18 mouse cellular contexts compared by ENCODE assay signal in genomic region chr17:29997726-29998125, GRCm38 (mm10). TPM values are rescaled to one million over a fixed set of nuclear protein-coding genes. Genes with fewer than 3 reads are reported as not detected.
DNase-seq lines count a peak whose midpoint lies in the region; TF ChIP-seq lines count a peak whose summit lies in the region.
"Had no signal": no experiment of that assay in that cellular context is flagged by ENCODE, and none has a peak within 500 bp of the region (broad histone marks: within the 10 kb centered on the region; RNA-seq: fewer than 3 reads in every experiment).

No protein-coding gene starts in this region.

- TF ChIP-seq POLR2A in brain, embryonic 14.5 days (IDR thresholded peaks at IDR 0.05; ENCODE audit: borderline replicate concordance, extremely low read depth, insufficient read depth, insufficient read length, poor library complexity, severe bottlenecking): no peak

- intact Hi-C loops in gastrocnemius, adult 2 months (cut with DNase I): no loop called here

- TF ChIP-seq CTCF in gastrocnemius, adult 2 months (IDR thresholded peaks at IDR 0.05): no peak
- TF ChIP-seq CTCF in brain, embryonic 14.5 days (IDR thresholded peaks at IDR 0.05; ENCODE audit: borderline replicate concordance, extremely low read depth, insufficient read depth, insufficient read length): no peak

- H3K4me3 ChIP-seq in gastrocnemius, adult 2 months: peak overlapping the region; percentile 33
- H3K4me3 ChIP-seq: embryonic facial prominence, embryonic 12.5 days; forebrain, embryonic 15.5 days; heart, embryonic 10.5 days; hindbrain, embryonic 12.5 days had no signal

- peak; percentile 25 for DNase-seq in cerebellum, adult 9-11 months
- no peak for DNase-seq in cerebellum, adult 11-12 months
- DNase-seq in gastrocnemius, adult 2 months: peak; percentile 31
- DNase-seq in gastrocnemius, adult 8-10 months (ENCODE audit: low spot score in 2 of 2): no peak
- DNase-seq in brain, embryonic 14.5 days (ENCODE audit: low read depth): peak; percentile 35
- peak; percentile 54 for DNase-seq in skeletal muscle tissue, adult 2 months (ENCODE audit: low read depth, low spot score)
- DNase-seq in kidney, adult 9 months: no peak
- DNase-seq: adrenal gland, adult 8-10 months; adrenal gland, postnatal 36 days; heart, postnatal 10 days; heart, postnatal 4 days; kidney, adult 8-10 months; kidney, postnatal 10 days had no signal

- peak overlapping the region; percentile 77 for H3K27ac ChIP-seq in gastrocnemius, adult 2 months
- H3K27ac ChIP-seq: embryonic facial prominence, embryonic 12.5 days; forebrain, embryonic 15.5 days; heart, embryonic 10.5 days; hindbrain, embryonic 12.5 days had no signal

RNA-seq across cellular contexts. Expression of gene Zfand3, which starts 6.8 kb away (rescaled TPM):
- total RNA-seq in gastrocnemius, adult 2 months (2021): 100 to 1,000 TPM; 193 to 204 TPM
- total RNA-seq in gastrocnemius, adult 8-10 months (2022): 100 to 1,000 TPM; 209 to 234 (median 219) TPM
- 145 and 146 TPM in 2 replicates for polyA plus RNA-seq in brain, embryonic 14.5 days (2012; rRNA removed)

RNA-seq across cellular contexts. Expression of gene Mdga1, which starts 27.8 kb away (rescaled TPM):
- total RNA-seq in gastrocnemius, adult 2 months (2021): 10 to 100 TPM; 29.5 to 41.3 TPM
- total RNA-seq in gastrocnemius, adult 8-10 months (2022): 10 to 100 TPM; 12.1 to 28.3 (median 24.5) TPM
- polyA plus RNA-seq in brain, embryonic 14.5 days (2012; rRNA removed): 38.1 and 58.9 TPM in 2 replicates
- polyA plus RNA-seq: inflammation-experienced regulatory T-cells, adult 6 months had no signal

Comparison
In these comparisons a context has a peak if more than half of its experiments do, and no peak if none do; other contexts are left out.
1. DNase-seq: peak in cerebellum, adult 9-11 months (single experiment), gastrocnemius, adult 2 months (single experiment), brain, embryonic 14.5 days (single experiment) and skeletal muscle tissue, adult 2 months (single experiment); none in cerebellum, adult 11-12 months (single experiment), gastrocnemius, adult 8-10 months (0 of 2) and kidney, adult 9 months (single experiment).